Mouse (Mus musculus) urinary bladder, adult 18-20 months (tissue): Measurements from ENCODE around the gene Ap1b1.

Source experiments
- DNase-seq, 2 experiments: peaks; one replicate each; pipeline ENCODE4 v3.0.0; 2022; ENCODE audit warnings: low spot score in 2 of 2, mixed read lengths in 2 of 2

Gene Ap1b1

GRCm38 (mm10) chr11:4984799-4985198 lies 1.8 kb upstream of the Ap1b1 start:
- DNase-seq = no peak

GRCm38 (mm10) chr11:4987487-4987852 lies 846 bp downstream of the Ap1b1 start:
- DNase-seq = no peak

GRCm38 (mm10) chr11:4989187-4989586 lies 2.6 kb downstream of the Ap1b1 start:
- no peak for DNase-seq

GRCm38 (mm10) chr11:4992471-4992870 lies 5.8 kb downstream of the Ap1b1 start:
- no peak for DNase-seq

GRCm38 (mm10) chr11:4995676-4996075 lies 9.1 kb downstream of the Ap1b1 start:
- no peak for DNase-seq

- no peak for DNase-seq
These were observed 10.1 kb downstream of the Ap1b1 start for GRCm38 (mm10) chr11:4996621-4997199.

GRCm38 (mm10) chr11:4998352-4998751 lies 11.7 kb downstream of the Ap1b1 start:
- no peak for DNase-seq

- DNase-seq = no peak
These were observed 12.1 kb downstream of the Ap1b1 start for GRCm38 (mm10) chr11:4998762-4999161.

GRCm38 (mm10) chr11:5000241-5000640 lies 13.6 kb downstream of the Ap1b1 start:
- DNase-seq = no peak

GRCm38 (mm10) chr11:5002826-5003225 lies 16.2 kb downstream of the Ap1b1 start:
- no peak for DNase-seq

GRCm38 (mm10) chr11:5005528-5005927 lies 18.9 kb downstream of the Ap1b1 start:
- no peak for DNase-seq

- DNase-seq = no peak
These were observed 20.6 kb downstream of the Ap1b1 start for GRCm38 (mm10) chr11:5007186-5007585.

GRCm38 (mm10) chr11:5008867-5009266 lies 22.2 kb downstream of the Ap1b1 start:
- DNase-seq = no peak

GRCm38 (mm10) chr11:5009354-5010074 lies 22.9 kb downstream of the Ap1b1 start:
- no peak for DNase-seq

GRCm38 (mm10) chr11:5010205-5010604 lies 23.6 kb downstream of the Ap1b1 start:
- DNase-seq = no peak

- no peak for DNase-seq
These were observed 24.9 kb downstream of the Ap1b1 start for GRCm38 (mm10) chr11:5011480-5011879.

- no peak for DNase-seq
These were observed 25.6 kb downstream of the Ap1b1 start for GRCm38 (mm10) chr11:5012213-5012715.

GRCm38 (mm10) chr11:5015720-5016119 lies 29.1 kb downstream of the Ap1b1 start:
- peak; percentile 48 to 58 for DNase-seq

GRCm38 (mm10) chr11:5016286-5016685 lies 29.7 kb downstream of the Ap1b1 start:
- DNase-seq = no peak

GRCm38 (mm10) chr11:5017506-5017905 lies 30.9 kb downstream of the Ap1b1 start:
- no peak for DNase-seq

- no peak for DNase-seq
These were observed 38.5 kb downstream of the Ap1b1 start for GRCm38 (mm10) chr11:5025108-5025507.

- no peak for DNase-seq
These were observed 41.6 kb downstream of the Ap1b1 start for GRCm38 (mm10) chr11:5028228-5028627.

- no peak for DNase-seq
These were observed 46.1 kb downstream of the Ap1b1 start for GRCm38 (mm10) chr11:5032706-5033105.
